Mouse (Mus musculus): ENCODE results near the gene Lrrc20. TPM values are rescaled to one million over a fixed set of nuclear protein-coding genes. Genes with fewer than 3 reads are reported as not detected.
"Not testable (repeated sequence)": the region's sequence is repeated elsewhere in the genome, so short reads cannot be mapped to it uniquely, and the experiment has no call there.

The Lrrc20 gene
- total RNA-seq (2021): 10 to 100 TPM; 18.7 to 21.6 TPM
- long read RNA-seq, experiment 1, partial matches to known transcripts: 1 of 3 reads
- long read RNA-seq, experiment 1, other reads (novel, unspliced or antisense): 2 of 3 reads
- long read RNA-seq, experiment 2, partial matches to known transcripts: 5 of 10 reads
- long read RNA-seq, experiment 2, other reads (novel, unspliced or antisense): 2 of 10 reads

- peak; percentile 87 to 96 for DNase-seq (ENCODE audit: low spot score in 2 of 2)
Measured at GRCm38 (mm10) chr10:61475594-61476439, at the start of gene Lrrc20. Gene Lrrc20, plus strand, starts transcription at chr10:61475801.

GRCm38 (mm10) chr10:61426251-61426757 is 49.3 kb upstream of the Lrrc20 start:
- no peak for DNase-seq (ENCODE audit: low spot score in 2 of 2)

DNA sequence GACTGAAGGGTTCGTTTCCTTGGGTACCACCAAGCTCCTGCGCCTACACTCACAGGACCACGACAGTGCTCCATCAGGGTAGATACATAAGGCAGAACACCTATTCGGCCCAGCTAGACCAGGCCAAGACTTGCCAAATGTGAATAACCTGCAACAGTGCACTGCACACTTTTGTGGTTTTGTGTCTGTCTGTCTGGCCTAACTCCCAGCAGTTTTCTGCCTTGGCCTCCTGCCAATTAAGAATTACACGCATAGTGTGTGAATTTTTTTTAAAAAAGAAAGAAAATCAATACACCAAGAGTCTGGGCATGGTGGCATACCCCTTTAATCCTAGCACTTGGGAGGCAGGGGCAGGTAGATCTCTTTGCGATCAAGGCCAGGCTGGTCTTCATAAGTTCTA is 47.6 kb upstream of the Lrrc20 start:
- DNase-seq (ENCODE audit: low spot score in 2 of 2): no peak

GRCm38 (mm10) chr10:61428416-61428815 is 47.2 kb upstream of the Lrrc20 start:
- no peak for DNase-seq (ENCODE audit: low spot score in 2 of 2)

- DNase-seq (ENCODE audit: low spot score in 2 of 2): no peak
Measured at GRCm38 (mm10) chr10:61429043-61429442, 46.6 kb upstream of the Lrrc20 start.

- DNase-seq (ENCODE audit: low spot score in 2 of 2): no peak
Measured at GRCm38 (mm10) chr10:61431375-61431774, 44.2 kb upstream of the Lrrc20 start.

- no peak for DNase-seq (ENCODE audit: low spot score in 2 of 2)
Measured at GRCm38 (mm10) chr10:61440202-61440800, 35.3 kb upstream of the Lrrc20 start.

GRCm38 (mm10) chr10:61443456-61443855 is 32.1 kb upstream of the Lrrc20 start:
- DNase-seq (ENCODE audit: low spot score in 2 of 2): no peak

DNA sequence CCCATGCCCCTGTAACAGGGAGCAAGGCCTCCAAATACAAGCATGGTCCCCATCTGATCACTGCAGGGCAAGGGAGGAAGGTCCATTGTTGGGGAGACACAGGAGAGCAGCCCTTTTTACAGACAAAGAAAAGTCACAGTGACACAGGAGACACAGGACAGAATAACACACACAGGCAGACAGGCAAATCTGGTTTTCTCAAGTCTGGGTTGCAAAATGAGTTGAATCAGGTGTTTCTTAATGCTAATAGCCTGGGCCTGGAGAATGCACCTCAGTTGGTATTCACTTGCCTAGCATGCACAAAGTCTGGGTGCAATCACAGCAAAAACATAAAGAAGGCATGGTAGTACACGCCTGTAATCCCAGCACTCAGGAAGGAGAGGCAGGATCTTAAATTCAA is 31.7 kb upstream of the Lrrc20 start:
- no peak for DNase-seq (ENCODE audit: low spot score in 2 of 2)

DNA sequence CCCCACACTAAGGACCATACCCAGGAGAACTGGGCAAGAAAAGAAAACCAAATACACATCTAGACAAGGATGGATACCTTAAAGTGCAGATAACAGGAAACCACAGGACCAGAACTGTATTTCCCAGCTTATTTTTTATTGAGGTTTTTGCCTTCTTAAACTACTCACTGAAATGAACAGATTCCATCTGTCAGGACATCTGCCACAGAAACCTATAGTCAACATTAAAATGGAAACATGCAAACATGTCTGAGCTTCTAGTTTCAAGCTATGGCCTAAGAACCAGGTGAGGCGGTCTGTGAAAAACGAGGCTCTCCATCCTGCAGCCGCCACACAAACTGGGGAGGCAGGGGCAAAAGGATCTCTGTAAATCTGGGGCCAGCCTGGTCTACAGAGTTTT is 30.6 kb upstream of the Lrrc20 start:
- no peak for DNase-seq (ENCODE audit: low spot score in 2 of 2)

DNA sequence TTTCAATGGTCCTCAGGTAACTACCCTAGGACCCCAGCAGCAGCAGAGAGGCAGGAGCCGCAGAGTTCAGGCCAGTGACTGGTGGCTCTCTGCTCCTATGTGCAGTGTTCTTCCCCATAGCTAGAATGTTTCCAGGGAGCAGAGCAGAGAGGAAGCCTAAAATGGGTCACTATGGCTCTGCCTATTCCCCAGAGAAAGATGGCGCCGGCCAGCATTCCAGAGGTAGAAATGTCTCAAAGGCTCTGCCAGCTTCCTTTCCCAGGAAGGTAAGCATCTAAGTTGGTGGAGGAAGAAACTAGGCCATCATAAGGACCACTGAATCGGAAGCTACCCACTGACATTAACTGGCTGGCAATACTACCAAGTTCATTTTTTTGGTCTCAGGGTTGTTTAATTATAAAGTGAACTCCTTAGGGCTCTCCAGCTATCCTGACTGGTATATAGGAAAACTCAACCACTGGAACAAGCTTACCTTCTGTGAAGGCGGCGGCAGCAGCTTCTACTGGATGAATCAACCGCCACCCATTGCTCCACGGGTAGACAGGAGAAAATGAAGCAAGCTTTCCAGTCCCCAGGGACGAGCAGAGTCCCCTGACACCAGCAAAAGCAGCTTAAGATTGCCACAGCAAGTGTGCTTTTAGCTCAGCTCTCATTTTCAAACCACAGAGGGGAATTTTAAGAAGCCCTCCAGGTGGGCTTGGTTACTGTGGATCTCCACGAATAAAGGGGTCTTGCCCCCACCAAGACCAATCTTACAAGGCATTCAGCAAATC is 27.8 kb upstream of the Lrrc20 start:
- DNase-seq (ENCODE audit: low spot score in 2 of 2): no peak

DNA sequence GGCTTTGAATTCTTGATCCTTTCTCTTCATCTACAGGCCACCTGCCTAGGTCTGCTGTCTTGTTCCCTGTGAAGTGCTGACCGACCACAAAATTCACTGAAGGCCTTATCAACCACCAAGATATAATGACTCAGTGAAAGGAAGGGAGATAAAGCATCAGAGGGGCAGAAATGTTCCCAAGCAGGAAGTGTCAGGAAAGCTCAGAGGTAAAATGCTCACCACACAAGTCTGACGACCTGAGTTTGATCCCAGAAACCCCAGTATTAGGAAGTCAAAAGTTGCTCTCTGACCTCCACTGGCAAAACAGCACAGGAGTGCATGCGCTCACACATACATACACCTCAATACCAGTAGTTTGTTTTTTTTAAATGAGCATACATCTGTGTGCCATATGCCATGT is 26.8 kb upstream of the Lrrc20 start:
- no peak for DNase-seq (ENCODE audit: low spot score in 2 of 2)

DNA sequence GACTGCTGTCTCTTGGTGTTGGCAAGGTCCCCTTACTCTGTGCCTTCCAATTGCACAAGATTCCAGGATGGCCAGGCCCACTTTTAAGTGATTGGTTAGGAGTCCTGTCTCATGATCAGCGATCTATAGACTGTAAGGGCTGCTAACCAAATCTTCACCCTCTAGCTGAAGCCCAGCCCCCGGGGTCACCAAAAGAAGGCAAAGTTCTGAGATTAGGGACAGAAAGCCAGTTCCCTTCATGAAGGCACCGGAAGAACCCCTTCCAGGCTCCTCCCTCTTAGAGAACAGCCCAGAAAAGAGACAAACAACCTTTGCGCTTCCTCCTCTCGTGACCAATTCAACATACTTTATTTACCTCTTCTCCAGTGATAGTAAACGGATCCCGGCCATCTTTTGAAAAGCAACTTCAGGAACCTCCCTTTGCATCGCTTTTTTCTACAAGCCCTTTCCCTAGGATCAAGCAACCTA is 24.1 kb upstream of the Lrrc20 start:
- no peak for DNase-seq (ENCODE audit: low spot score in 2 of 2)

- peak in 1 of 2 experiments; percentile 46 for DNase-seq (ENCODE audit: low spot score in 2 of 2)
Measured at GRCm38 (mm10) chr10:61451931-61452617, 23.5 kb upstream of the Lrrc20 start.

DNA sequence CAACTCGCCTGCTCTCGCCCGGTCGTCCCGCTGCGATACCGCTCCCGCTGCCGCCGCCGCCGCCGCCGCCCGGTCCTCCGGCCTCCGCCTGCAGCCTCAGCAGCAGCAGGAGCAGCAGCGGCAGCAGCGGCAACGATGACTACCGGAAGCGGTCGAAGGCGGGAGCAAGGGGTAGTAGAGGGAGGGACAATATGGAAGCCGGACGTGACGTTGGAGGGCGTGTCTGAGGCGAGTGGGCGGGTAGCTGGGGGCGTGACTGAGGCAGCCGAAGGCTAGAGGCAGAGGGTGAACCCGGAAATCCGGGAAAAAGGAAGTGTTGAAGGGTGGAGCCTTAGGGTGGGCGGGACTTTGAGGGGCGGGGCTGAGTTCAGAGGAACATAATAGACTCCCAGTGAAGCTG is 23.0 kb upstream of the Lrrc20 start, which contains the start of gene Eif4ebp2:
TSS of gene Eif4ebp2 (minus strand) at position 17 of the 400 bp plus-strand sequence.
- peak; percentile 96 to 99 for DNase-seq (ENCODE audit: low spot score in 2 of 2)

DNA sequence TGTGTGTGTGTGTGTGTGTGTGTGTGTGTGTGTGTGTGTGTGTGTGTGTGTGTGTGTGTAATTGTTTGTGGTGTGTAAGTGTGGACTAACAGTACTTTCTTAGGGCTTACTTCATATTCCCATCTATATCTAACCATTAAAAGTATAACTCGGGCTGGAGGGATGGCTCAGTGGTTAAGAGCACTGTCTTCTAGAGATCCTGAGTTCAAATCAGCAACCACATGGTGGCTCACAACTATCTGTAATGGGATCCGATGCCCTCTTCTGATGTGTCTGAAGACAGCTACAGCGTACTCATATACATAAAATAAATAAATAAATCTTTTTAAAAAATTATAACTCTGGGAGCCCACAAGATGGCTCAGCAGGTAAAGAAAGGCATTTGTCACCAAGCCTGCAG is 22.4 kb upstream of the Lrrc20 start:
- not testable (repeated sequence) for DNase-seq (ENCODE audit: low spot score in 2 of 2)

GRCm38 (mm10) chr10:61457182-61457581 is 18.4 kb upstream of the Lrrc20 start:
- DNase-seq (ENCODE audit: low spot score in 2 of 2): no peak

- no peak for DNase-seq (ENCODE audit: low spot score in 2 of 2)
Measured at GRCm38 (mm10) chr10:61465009-61465408, 10.6 kb upstream of the Lrrc20 start.

- DNase-seq (ENCODE audit: low spot score in 2 of 2): no peak
Measured at GRCm38 (mm10) chr10:61466242-61466641, 9.4 kb upstream of the Lrrc20 start.

- no peak for DNase-seq (ENCODE audit: low spot score in 2 of 2)
Measured at GRCm38 (mm10) chr10:61466873-61467272, 8.7 kb upstream of the Lrrc20 start.
